Mouse (Mus musculus) lung, adult 2 months (tissue): Measurements from ENCODE around the gene Gm42688.

Experiments used
- CTCF ChIP-seq: fragments of 200-500 bp; IDR thresholded peaks from 2 replicates; pipeline ENCODE4 v1.5.1; 2011; ENCODE audit warnings: mild to moderate bottlenecking, low read length, control low read depth; ENCODE audit not compliant: insufficient read depth
- POLR2A ChIP-seq: fragments of 200-500 bp; IDR thresholded peaks from 2 replicates; pipeline ENCODE4 v1.6.1; 2011; ENCODE audit warnings: low read depth, mild to moderate bottlenecking, control low read depth, low read length, borderline replicate concordance; ENCODE audit errors: extremely low read depth

DNA sequence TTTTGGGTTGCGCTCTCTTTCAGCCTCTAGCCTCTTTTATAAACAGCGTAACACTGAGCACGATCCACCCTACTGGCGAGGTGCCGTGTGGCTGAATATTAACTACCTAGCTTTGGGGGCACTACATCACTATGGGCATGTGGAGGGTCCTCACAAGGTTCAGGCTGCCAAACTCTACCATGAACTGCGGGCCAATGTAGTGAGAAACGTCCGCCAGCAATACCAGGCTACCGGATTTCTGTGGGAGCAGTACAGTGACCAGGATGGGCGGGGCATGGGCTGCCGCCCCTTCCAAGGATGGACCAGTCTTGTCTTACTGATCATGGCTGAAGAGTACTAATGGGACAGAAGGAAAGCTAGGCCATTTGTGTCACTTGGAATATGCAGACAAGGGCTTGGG is 17.0 kb downstream of the Gm42688 start:
- TF ChIP-seq CTCF (no peak), POLR2A (0 out of 2 replicates have a peak, but pooled peaks have one; percentile 30)
